Mouse (Mus musculus) frontal cortex, postnatal 25 days (tissue): ENCODE measurements at regions not wholly inside any gene's neighbourhood (a gene's known extent, or its start where the extent isn't known, plus 50 kb on each side); places are given as distances from the start of the nearest gene placed in this dataset.

ENCODE experiments used
- DNase-seq, 2 experiments: peaks; one replicate each; pipeline ENCODE4 v3.0.0; 2022; ENCODE audit warnings: low spot score in 2 of 2

GRCm38 (mm10) chr13:97705926-97706325 is 54.5 kb downstream of the Gm10260 start:
- peak in 1 of 2 experiments; percentile 43 for DNase-seq

- no peak for DNase-seq
Observed at GRCm38 (mm10) chr13:97704541-97704940, 55.9 kb downstream of the Gm10260 start.

GRCm38 (mm10) chr13:97698967-97699366 is 61.5 kb downstream of the Gm10260 start:
- no peak for DNase-seq

GRCm38 (mm10) chr13:97698317-97698716 is 62.1 kb downstream of the Gm10260 start:
- no peak for DNase-seq

- DNase-seq, result no peak
Observed at GRCm38 (mm10) chr13:97697262-97697661, 63.2 kb downstream of the Gm10260 start.

GRCm38 (mm10) chr13:97695022-97695421 is 65.4 kb downstream of the Gm10260 start:
- no peak for DNase-seq

- DNase-seq, result no peak
Observed at GRCm38 (mm10) chr13:97694356-97694990, 66.0 kb downstream of the Gm10260 start.

GRCm38 (mm10) chr13:97688310-97688886 is 72.0 kb downstream of the Gm10260 start:
- DNase-seq, result no peak

- DNase-seq, result no peak
Observed at GRCm38 (mm10) chr13:97683836-97684235, 76.6 kb downstream of the Gm10260 start.

GRCm38 (mm10) chr13:97681228-97681987 is 79.0 kb downstream of the Gm10260 start:
- no peak for DNase-seq

GRCm38 (mm10) chr13:97680283-97680896 is 80.0 kb downstream of the Gm10260 start:
- DNase-seq, result no peak

GRCm38 (mm10) chr13:97678991-97679390 is 81.4 kb downstream of the Gm10260 start:
- DNase-seq, result no peak

- DNase-seq, result no peak
Observed at GRCm38 (mm10) chr13:97676536-97677048, 83.8 kb downstream of the Gm10260 start.

GRCm38 (mm10) chr13:97673107-97673506 is 87.3 kb downstream of the Gm10260 start:
- DNase-seq, result no peak

- DNase-seq, result no peak
Observed at GRCm38 (mm10) chr13:97672038-97672675, 88.3 kb downstream of the Gm10260 start.

- no peak for DNase-seq
Observed at GRCm38 (mm10) chr13:97669366-97669765, 91.1 kb downstream of the Gm10260 start.

- DNase-seq, result no peak
Observed at GRCm38 (mm10) chr13:97668910-97669309, 91.5 kb downstream of the Gm10260 start.

GRCm38 (mm10) chr13:97667313-97667712 is 93.1 kb downstream of the Gm10260 start:
- DNase-seq, result no peak

- DNase-seq, result no peak
Observed at GRCm38 (mm10) chr13:97666761-97667160, 93.7 kb downstream of the Gm10260 start.

- DNase-seq, result no peak
Observed at GRCm38 (mm10) chr13:97665226-97665625, 95.2 kb downstream of the Gm10260 start.

- no peak for DNase-seq
Observed at GRCm38 (mm10) chr13:97662741-97663140, 97.7 kb downstream of the Gm10260 start.

- DNase-seq, result no peak
Observed at GRCm38 (mm10) chr13:97656618-97657017, 103.8 kb downstream of the Gm10260 start.
